Mouse (Mus musculus) mature B cell (primary cell): Measurements from ENCODE around the gene Igdcc4.
"Not testable (repeated sequence)": the region's sequence is repeated elsewhere in the genome, so short reads cannot be mapped to it uniquely, and the experiment has no call there.

Experiments
- in situ Hi-C: fragments of 300-500 bp; cut with MboI; formaldehyde crosslinking; loops from 2 replicates; pipeline ENCODE4 v1.14.3; 2019

Igdcc4 gene

GRCm38 (mm10) chr9:65100991-65101685 is at the start of gene Igdcc4:
Igdcc4 (plus strand) TSS chr9:65101486.
- in situ Hi-C loops, result no loop called here

- in situ Hi-C loops, result no loop called here
Observed at GRCm38 (mm10) chr9:65064251-65064650, 37.0 kb upstream of the Igdcc4 start.

- in situ Hi-C loops, result no loop called here
Observed at GRCm38 (mm10) chr9:65070587-65070986, 30.7 kb upstream of the Igdcc4 start.

- in situ Hi-C loops, result no loop called here
Observed at GRCm38 (mm10) chr9:65073555-65073954, 27.7 kb upstream of the Igdcc4 start.

- in situ Hi-C loops, result no loop called here
Observed at GRCm38 (mm10) chr9:65074251-65074650, 27.0 kb upstream of the Igdcc4 start.

GRCm38 (mm10) chr9:65074855-65075493 is 26.3 kb upstream of the Igdcc4 start:
- in situ Hi-C loops, result no loop called here

- in situ Hi-C loops, result no loop called here
Observed at GRCm38 (mm10) chr9:65077536-65077935, 23.8 kb upstream of the Igdcc4 start.

GRCm38 (mm10) chr9:65080141-65080540 is 21.1 kb upstream of the Igdcc4 start:
- in situ Hi-C loops, result not testable (repeated sequence)

- in situ Hi-C loops, result no loop called here
Observed at GRCm38 (mm10) chr9:65083075-65083765, 18.1 kb upstream of the Igdcc4 start.

GRCm38 (mm10) chr9:65084198-65084807 is 17.0 kb upstream of the Igdcc4 start:
- in situ Hi-C loops, result no loop called here

GRCm38 (mm10) chr9:65085270-65085669 is 16.0 kb upstream of the Igdcc4 start:
- in situ Hi-C loops, result no loop called here

GRCm38 (mm10) chr9:65086801-65087200 is 14.5 kb upstream of the Igdcc4 start:
- in situ Hi-C loops, result no loop called here

- in situ Hi-C loops, result no loop called here
Observed at GRCm38 (mm10) chr9:65087490-65087889, 13.8 kb upstream of the Igdcc4 start.

GRCm38 (mm10) chr9:65094237-65094636 is 7.0 kb upstream of the Igdcc4 start:
- in situ Hi-C loops, result no loop called here

- in situ Hi-C loops, result no loop called here
Observed at GRCm38 (mm10) chr9:65101686-65102376, 545 bp downstream of the Igdcc4 start.

- in situ Hi-C loops, result no loop called here
Observed at GRCm38 (mm10) chr9:65102377-65103172, 1.3 kb downstream of the Igdcc4 start.

GRCm38 (mm10) chr9:65103173-65103752 is 2.0 kb downstream of the Igdcc4 start:
- in situ Hi-C loops, result no loop called here

- in situ Hi-C loops, result no loop called here
Observed at GRCm38 (mm10) chr9:65106821-65107220, 5.5 kb downstream of the Igdcc4 start.

GRCm38 (mm10) chr9:65107893-65108292 is 6.6 kb downstream of the Igdcc4 start:
- in situ Hi-C loops, result no loop called here
